Mouse (Mus musculus) thymus, postnatal 36 days (tissue): ENCODE data around the gene Muc15.

Source experiments
- DNase-seq, 2 experiments: peaks; one replicate each; pipeline ENCODE4 v3.0.0; 2022; ENCODE audit warnings: mixed read lengths in 2 of 2

Muc15 gene

DNA sequence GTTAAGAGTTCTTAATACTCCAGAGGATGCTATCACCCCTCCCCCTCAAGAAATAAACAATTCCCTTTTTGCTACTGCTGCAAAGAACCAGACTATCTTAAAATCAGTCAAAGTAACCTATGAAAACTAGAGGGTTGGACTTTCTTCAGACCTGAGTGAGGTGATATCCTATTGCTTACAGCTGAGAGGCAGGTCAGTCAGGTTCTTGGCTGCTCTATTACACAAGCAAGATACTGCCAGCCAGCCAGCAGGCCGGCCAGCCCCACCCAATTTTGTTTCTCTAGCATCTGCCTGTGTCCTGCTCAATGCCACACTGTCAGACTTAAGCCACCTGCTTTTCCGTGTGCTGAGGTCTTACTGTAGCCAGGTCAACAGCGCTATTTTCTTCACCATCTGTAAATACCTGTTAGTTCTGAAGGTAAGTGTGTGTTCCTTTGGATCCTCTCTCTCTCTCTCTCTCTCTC, at the start of gene Muc15:
Muc15 (plus strand) TSS at position 51 of the 464 bp plus-strand sequence.
- DNase-seq = no peak

GRCm38 (mm10) chr2:110709436-110709835, 11.7 kb upstream of the Muc15 start:
- no peak for DNase-seq

DNA sequence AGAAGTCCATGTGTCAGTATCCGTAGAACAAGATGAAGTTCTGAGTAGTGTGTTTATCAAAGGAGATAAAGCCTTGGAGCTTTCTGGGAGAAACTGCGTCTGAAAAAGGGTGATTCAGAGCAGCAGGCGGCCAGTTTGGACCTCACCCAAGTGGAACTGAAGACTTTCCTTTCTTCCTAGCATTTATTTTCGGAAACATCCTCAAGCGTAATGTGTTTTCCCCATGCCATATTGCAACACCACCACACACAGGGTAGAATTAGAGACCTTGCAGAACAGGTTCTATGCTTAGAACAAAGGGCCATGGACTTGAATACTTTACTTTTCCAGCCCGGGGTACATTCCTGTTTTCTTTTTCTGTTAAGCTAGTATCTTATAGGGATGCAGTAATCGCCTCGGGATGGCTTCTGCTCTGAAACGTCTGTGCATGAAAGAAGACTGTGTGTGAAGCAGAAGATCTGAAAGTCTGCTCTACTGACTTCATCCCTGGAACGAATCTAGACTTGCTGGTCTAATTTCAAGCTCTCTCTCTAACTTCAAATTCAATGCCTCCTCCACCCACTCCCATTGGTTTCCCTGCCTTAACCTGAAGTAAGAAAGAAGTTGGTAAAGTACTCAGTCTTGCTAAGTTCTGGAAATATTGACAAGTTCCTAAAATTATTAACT, 11.0 kb upstream of the Muc15 start:
- DNase-seq = no peak

DNA sequence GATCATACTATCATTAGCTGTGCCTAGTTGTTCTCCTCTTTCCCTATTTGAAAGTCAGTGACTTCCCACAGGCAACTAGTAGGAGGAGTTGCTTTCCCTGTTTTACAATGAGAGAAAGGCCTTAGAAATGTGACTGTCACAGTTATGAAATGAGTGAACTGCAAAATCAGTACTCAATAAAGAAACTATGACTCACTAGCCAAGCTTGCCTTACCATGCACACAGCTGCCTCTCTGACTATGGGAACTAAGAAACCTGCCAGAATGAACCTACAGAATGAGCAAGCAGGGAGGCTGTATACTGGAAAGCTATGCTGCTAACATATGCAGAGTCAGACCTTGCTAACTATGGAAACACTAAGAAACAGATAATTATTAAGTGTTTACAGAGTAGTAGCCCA, 2.1 kb upstream of the Muc15 start:
- no peak for DNase-seq

DNA sequence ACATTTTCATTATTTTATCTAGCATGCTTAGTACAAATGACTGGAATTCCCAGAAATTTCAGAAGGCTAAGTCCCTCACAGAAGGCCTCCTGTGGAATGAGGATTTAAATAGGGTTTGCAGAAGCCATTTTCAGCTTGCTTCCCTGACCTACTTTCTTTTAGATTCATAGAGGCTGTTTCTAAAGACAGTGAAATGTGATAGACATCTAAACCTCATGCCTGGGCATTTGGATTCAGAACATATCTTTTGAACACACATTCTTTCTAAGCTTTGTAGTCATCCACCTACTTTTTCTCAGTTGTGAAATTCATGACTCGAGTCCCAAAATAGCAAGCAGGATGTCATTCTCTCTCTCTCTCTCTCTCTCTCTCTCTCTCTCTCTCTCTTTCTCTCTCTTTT, 1.1 kb downstream of the Muc15 start:
- no peak for DNase-seq

DNA sequence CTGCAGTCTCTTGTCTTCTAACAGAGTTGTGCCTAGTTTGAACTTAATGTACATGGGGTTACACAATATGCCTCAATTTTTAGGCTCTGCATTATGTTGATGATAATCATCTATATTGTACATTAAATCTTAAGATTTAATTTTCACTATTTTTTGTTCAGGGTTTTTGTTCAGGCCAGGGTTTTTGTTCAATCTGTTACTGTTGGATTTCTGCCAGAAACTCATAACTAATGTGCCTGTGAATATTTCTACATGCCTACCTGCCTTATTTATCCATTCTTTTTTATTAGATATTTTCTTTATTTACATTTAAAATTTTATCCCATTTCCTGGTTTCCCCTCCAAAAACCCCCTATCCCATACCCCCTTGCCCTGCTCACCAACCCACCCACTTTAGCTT, 5.0 kb downstream of the Muc15 start:
- DNase-seq = no peak

- no peak for DNase-seq
These were observed 16.1 kb downstream of the Muc15 start for GRCm38 (mm10) chr2:110737236-110737635.

DNA sequence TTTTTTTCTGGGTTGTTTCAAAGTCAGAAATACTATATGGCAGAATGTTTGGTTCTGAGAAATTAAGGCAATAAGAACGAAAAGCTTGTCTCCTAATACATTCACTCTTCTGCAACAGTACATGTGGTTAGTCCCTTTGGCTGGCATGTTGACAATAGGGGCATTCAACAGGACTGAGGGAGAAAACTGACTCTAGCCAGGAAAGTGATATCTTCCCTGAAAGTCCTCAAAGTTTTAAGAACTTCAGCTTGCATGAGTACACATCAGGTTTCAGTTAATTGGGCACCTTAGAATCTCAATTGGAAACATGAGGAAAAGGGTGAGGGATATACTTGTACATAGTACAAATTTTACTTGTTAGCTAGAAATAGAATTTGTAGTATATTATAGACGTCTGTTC, 16.8 kb downstream of the Muc15 start:
- DNase-seq = no peak

GRCm38 (mm10) chr2:110739781-110740180, 18.6 kb downstream of the Muc15 start:
- DNase-seq = no peak

DNA sequence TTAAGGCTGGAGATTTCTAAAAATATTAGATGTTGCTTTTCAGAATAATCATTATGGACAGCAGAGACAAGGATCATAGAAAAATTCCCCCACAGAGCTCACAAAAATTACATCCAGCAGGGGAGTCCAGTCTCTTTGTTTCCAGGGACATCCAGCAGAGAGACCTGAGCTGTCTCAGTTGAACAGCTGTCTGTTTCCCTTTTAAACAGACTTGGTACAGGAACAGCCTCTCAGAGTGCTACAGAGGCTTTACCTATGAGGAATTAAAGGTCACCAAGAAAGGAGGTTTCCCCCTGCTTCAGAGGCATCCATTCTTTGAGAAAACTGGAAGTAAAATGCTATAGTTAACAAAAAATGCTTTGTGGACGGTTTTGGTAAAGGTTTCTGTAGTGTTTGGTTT, 19.4 kb downstream of the Muc15 start:
- DNase-seq = no peak

DNA sequence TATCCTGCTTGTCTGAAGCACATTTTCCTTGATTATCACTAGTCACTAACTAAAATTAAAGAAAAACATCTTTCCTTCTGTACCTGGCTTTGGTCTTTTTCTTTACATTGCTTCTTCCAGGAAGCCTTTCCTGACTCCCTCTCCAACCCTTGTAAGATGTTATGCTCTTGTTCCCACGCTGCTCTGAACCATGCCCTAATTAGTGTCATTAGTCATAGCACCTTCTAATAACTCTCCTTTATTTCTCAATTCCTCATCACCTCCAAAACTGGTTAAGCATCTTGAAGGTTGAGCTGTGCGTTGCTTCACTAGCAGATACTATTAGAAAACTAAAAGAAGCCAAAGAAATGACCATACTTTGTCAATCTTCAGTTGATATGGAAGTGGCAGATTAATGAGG, 36.4 kb downstream of the Muc15 start:
- no peak for DNase-seq

- DNase-seq = no peak
These were observed 38.3 kb downstream of the Muc15 start for GRCm38 (mm10) chr2:110759434-110759833.

- no peak for DNase-seq
These were observed 66.3 kb downstream of the Muc15 start for GRCm38 (mm10) chr2:110787396-110787795.
